Mouse (Mus musculus) thymus, adult 18-20 months (tissue): ENCODE data around the gene Zc2hc1b.

Experiments
- DNase-seq, 2 experiments: peaks; one replicate each; pipeline ENCODE4 v3.0.0; 2022; ENCODE audit warnings: mixed read lengths in 2 of 2

The Zc2hc1b gene

DNA sequence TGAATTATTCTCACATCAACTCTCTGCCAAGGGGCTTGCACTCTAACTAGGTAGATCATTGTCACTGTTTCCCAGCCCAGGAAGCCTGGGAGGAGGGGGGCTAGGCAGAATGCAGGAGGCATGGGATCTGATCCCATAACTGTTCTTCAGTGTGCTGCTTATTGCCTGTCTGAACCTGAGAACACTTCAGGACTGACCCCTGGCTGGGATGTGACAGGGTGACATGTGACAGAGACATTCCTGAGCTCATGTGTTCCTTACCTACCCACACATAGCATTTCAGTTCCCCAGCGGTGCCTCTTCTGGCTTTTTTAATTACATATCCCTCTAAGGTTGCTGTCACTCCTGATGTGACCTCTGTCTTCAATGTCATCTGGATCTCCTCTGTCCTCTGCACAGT is 68.0 kb downstream of the Zc2hc1b start:
- no peak for DNase-seq

DNA sequence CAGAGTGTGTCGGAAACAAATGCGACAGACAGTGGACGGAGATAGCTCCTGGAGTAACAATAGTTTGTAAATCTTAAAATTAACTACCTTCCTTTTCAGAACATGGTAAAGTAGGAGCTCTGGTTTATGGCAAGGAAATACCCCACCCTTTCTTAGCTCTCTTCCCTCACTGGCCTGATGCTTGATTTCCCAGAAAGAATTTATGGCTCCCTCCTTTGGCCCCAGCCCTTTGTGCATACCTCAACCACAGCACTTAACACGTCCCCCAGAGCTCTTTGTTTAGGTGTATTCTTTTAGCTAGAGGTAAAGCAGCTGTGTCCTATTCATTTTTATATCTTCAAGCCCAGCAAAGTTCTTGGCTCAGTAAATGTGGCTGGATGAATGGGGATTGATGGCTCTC is 69.0 kb downstream of the Zc2hc1b start:
- DNase-seq, result no peak

DNA sequence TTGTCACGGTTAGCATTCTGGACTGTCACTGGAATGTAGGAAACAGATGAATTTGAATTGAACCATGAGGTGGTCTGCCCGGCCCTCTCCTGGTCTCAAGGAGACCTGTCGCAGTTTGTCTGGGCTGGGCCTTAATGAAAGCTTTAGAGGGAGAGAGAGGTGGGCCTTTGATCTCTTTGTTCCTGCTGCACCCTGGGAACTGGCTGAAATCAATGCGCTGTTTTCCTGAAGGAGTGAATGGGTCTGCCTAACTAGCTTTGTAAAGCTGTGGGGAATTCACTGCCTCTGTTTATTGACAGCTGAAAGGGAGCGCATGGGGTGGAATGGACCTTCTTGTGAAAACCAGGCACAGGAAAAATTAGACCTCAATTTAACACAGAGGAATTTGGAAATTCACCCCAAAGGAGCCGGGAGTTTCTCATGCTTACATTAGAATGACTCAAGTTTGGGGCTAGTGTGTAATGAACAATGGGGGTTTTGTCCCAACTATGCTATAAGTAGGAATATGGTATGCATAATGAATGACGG is 69.7 kb downstream of the Zc2hc1b start:
- no peak for DNase-seq

DNA sequence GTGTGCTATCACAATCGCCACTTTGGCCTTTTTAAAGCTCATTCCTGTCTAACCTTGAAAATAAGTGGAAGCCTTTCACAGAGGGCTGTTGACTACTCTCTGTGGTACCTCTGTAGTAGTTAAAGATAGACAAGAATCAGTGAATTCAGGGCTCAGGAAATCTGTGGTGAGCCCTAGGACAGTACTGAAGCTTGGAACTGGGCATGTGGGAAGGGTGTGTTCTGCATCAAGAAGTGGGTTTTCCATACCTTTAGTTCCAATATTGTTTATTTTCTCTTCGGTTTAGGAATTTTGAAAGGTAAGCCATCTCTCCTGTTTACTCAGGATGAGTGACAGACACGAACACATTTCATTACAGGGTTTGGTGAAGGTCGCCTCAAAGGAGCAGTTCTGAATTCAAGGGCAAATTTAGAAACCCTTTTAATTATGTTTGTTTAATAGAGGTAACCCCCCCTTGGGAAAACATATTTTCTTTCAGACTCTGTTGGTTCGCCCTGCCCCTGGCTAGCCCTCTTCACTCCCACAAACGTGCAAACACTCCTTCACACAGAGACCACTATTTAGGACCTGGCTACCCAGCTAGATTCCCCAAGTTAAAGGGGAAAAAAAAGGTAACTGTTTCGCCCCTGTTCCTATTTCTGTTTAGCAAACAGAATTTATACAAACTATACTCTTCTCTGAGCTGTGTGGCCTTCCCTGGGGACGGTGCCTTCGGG is 70.8 kb downstream of the Zc2hc1b start:
- no peak for DNase-seq

DNA sequence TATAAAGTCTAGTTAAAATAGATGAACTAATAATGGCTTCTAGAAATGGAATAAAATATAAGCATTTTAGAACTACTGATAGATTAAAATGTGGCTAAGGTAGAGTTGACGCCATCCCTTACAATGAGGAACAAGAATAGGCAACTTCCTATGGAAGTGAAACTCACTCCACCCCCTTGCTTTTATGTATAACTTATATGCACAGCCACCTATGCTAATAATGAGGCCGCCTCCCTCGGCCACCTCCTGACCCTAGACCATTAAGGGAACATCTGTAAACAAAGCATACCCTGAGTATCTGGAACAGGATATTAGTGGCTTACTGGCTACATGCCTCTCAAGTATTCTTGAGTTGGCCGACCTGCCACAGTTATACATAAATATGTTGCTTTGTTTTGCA is 74.0 kb downstream of the Zc2hc1b start:
- no peak for DNase-seq

DNA sequence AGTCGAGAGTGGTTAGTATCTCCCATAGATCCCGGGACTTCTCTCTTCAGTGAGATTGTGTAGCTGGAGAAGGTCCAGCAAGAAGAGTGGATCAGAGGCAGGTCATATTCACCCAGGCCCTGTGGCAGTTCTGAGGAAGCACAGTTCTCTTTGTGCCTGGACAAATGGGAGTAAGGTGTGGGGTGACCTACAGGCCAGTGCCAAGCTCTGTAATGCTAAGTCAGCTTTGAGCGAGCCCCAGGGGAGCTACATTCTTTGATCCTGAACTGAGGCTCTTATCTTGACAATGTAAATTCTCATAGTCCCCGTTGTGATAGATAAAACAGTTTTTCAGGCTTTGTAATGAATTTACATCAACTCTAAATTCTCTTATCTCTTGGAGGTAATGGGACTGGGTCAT is 75.5 kb downstream of the Zc2hc1b start:
- DNase-seq, result no peak

DNA sequence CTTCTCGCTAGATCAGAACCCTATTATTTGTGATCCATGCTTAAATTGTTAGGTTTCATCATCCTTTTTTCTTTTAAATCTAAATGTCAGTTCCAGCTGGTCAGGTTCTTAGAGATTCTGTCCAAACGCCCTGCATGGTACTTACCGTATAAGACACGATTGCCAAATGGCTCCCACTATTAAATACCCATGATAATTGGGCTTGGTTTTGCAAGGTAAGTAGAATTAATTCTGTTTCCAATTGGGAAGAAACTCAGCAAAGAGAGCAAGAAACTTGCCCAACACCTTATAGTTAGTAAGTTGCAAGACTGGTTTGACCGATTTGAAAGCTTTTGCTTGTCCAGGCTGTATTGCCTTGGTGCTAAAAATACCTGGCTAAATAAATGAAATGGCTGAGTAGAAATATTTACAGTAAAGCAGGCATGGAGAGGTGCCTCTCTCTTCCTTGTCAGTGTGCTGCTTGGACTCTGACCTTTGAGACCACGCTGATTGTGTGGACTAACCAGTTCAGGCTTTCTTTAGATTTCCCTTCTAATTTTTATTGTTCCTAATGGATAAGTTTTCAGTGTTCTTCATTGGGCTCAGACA is 77.7 kb downstream of the Zc2hc1b start:
- no peak for DNase-seq
